Mouse (Mus musculus) heart, embryonic 10.5 days (tissue): ENCODE results near the gene Nsun2. TPM values are rescaled to one million over a fixed set of nuclear protein-coding genes. Genes with fewer than 3 reads are reported as not detected.
"Not testable (repeated sequence)": the region's sequence is repeated elsewhere in the genome, so short reads cannot be mapped to it uniquely, and the experiment has no call there.

ENCODE experiments used
- DNase-seq: peaks from one replicate; pipeline ENCODE4 v3.0.0-alpha.2; 2017; ENCODE audit warnings: low spot score
- H3K27ac ChIP-seq: fragments of 300-500 bp; sonication (generic); 2 replicates; pipeline ENCODE4 v1.5.1; 2016; ENCODE audit warnings: mild to moderate bottlenecking
- H3K27me3 ChIP-seq: fragments of 300-500 bp; sonication (generic); 2 replicates; pipeline ENCODE4 v1.6.1; 2016; ENCODE audit warnings: mild to moderate bottlenecking; ENCODE audit not compliant: poor library complexity, insufficient read depth, severe bottlenecking
- H3K36me3 ChIP-seq: fragments of 300-500 bp; sonication (generic); 2 replicates; pipeline ENCODE4 v1.6.1; 2016; ENCODE audit warnings: mild to moderate bottlenecking, moderate library complexity
- H3K4me1 ChIP-seq: fragments of 300-500 bp; sonication (generic); 2 replicates; pipeline ENCODE4 v1.6.1; 2016; ENCODE audit warnings: mild to moderate bottlenecking
- H3K4me3 ChIP-seq: fragments of 300-500 bp; sonication (generic); 2 replicates; pipeline ENCODE4 v1.5.1; 2016; ENCODE audit warnings: mild to moderate bottlenecking, moderate library complexity
- H3K9me3 ChIP-seq: fragments of 300-500 bp; sonication (generic); 2 replicates; pipeline ENCODE4 v1.6.1; 2016; ENCODE audit warnings: mild to moderate bottlenecking, moderate library complexity
- WGBS: fragments of 180-500 bp; shearing (Covaris S2); methylation state at CpG from one replicate; pipeline ENCODE4 v1.1.7; 2016; 5-methylcytosine and 5-hydroxymethylcytosine counted together
- polyA plus RNA-seq: library from polyadenylated mRNA; unstranded; fragments of >200 nt; fragmentation: Nextera tagmentation; extraction: Ambion mirVana; gene quantifications from 2 replicates; pipeline ENCODE4 v1.2.1, GENCODE M21; 2016

Nsun2 gene
- polyA plus RNA-seq, 1 experiment from 2014 or later = 140 TPM

GRCm38 (mm10) chr13:69562654-69563574 lies 29.4 kb downstream of the Nsun2 start:
- no peak overlapping the region for H3K27ac ChIP-seq

GRCm38 (mm10) chr13:69563905-69564304 lies 30.4 kb downstream of the Nsun2 start:
- peak; percentile 39 for DNase-seq
- Histone ChIP-seq H3K4me1 (peaks cover 25% of the 10 kb centered on the region), H3K4me3 (no peak overlapping the region), H3K27ac (no peak overlapping the region), H3K9me3 (no peaks in the 10 kb centered on the region), H3K36me3 (no peaks in the 10 kb centered on the region), H3K27me3 (no peaks in the 10 kb centered on the region)
- 58% methylated on average over 3 of the region's 3 CpGs for WGBS

More at GRCm38 (mm10) chr13:69562654-69563574, 29.4 kb downstream of the Nsun2 start:
- no peaks in the 10 kb centered on the region for H3K27me3 ChIP-seq
- DNase-seq = peak; percentile 83
- H3K9me3 ChIP-seq = no peaks in the 10 kb centered on the region
- peaks cover 25% of the 10 kb centered on the region for H3K4me1 ChIP-seq
- WGBS = 36% methylated on average over 12 of the region's 12 CpGs
- no peak overlapping the region; the same call in 1 of the 2 replicates for H3K4me3 ChIP-seq
- H3K36me3 ChIP-seq = no peaks in the 10 kb centered on the region

- Histone ChIP-seq H3K36me3 (no peaks in the 10 kb centered on the region), H3K4me3 (no peak overlapping the region), H3K27me3 (no peaks in the 10 kb centered on the region), H3K9me3 (no peaks in the 10 kb centered on the region), H3K4me1 (peaks cover 23% of the 10 kb centered on the region), H3K27ac (no peak overlapping the region)
- no peak for DNase-seq
Observed at GRCm38 (mm10) chr13:69564573-69564972, 31.0 kb downstream of the Nsun2 start.

GRCm38 (mm10) chr13:69565401-69565800 lies 31.9 kb downstream of the Nsun2 start:
- not testable (repeated sequence) for H3K36me3 ChIP-seq, H3K27ac ChIP-seq, H3K9me3 ChIP-seq, H3K4me3 ChIP-seq, H3K27me3 ChIP-seq
- peaks cover 19% of the 10 kb centered on the region for H3K4me1 ChIP-seq
- WGBS = 89% methylated on average over 4 of the region's 4 CpGs
- peak; percentile 61 for DNase-seq

GRCm38 (mm10) chr13:69569201-69569600 lies 35.7 kb downstream of the Nsun2 start:
- Histone ChIP-seq H3K27ac (no peak overlapping the region), H3K36me3 (no peaks in the 10 kb centered on the region), H3K27me3 (no peaks in the 10 kb centered on the region), H3K9me3 (no peaks in the 10 kb centered on the region), H3K4me1 (0 out of 2 replicates have a peak, but pooled peaks cover 1% of the 10 kb centered on the region), H3K4me3 (no peak overlapping the region)
- WGBS = 85% methylated on average over 9 of the region's 9 CpGs
- DNase-seq = no peak

- Histone ChIP-seq H3K36me3 (no peaks in the 10 kb centered on the region), H3K27ac (no peak overlapping the region), H3K27me3 (no peaks in the 10 kb centered on the region; the same call in 1 of the 2 replicates), H3K4me1 (no peaks in the 10 kb centered on the region), H3K4me3 (no peak overlapping the region), H3K9me3 (no peaks in the 10 kb centered on the region)
- WGBS = 87% methylated on average over 3 of the region's 3 CpGs
- no peak for DNase-seq
Observed at GRCm38 (mm10) chr13:69572594-69572993, 39.0 kb downstream of the Nsun2 start.

- WGBS = 58% methylated on average over 11 of the region's 11 CpGs
- H3K4me3 ChIP-seq = no peak overlapping the region
- H3K27me3 ChIP-seq = no peaks in the 10 kb centered on the region; the same call in 1 of the 2 replicates
- H3K4me1 ChIP-seq = no peaks in the 10 kb centered on the region
- H3K9me3 ChIP-seq = no peaks in the 10 kb centered on the region
- H3K27ac ChIP-seq = no peak overlapping the region
- no peak for DNase-seq
- H3K36me3 ChIP-seq = no peaks in the 10 kb centered on the region
Observed at GRCm38 (mm10) chr13:69576676-69577075, 43.1 kb downstream of the Nsun2 start.

- no peaks in the 10 kb centered on the region for H3K36me3 ChIP-seq
- WGBS = 85% methylated on average over 16 of the region's 16 CpGs
- H3K4me3 ChIP-seq = no peak overlapping the region
- DNase-seq = no peak
- no peaks in the 10 kb centered on the region; the same call in 1 of the 2 replicates for H3K27me3 ChIP-seq
- H3K9me3 ChIP-seq = no peaks in the 10 kb centered on the region
- H3K4me1 ChIP-seq = no peaks in the 10 kb centered on the region
- no peak overlapping the region for H3K27ac ChIP-seq
Observed at GRCm38 (mm10) chr13:69577181-69577834, 43.8 kb downstream of the Nsun2 start.

- Histone ChIP-seq H3K36me3 (no peaks in the 10 kb centered on the region), H3K27ac (no peak overlapping the region), H3K4me1 (peaks cover 30% of the 10 kb centered on the region), H3K9me3 (no peaks in the 10 kb centered on the region), H3K27me3 (0 out of 2 replicates have a peak, but pooled peaks cover 3% of the 10 kb centered on the region), H3K4me3 (no peak overlapping the region)
- no peak for DNase-seq
- 84% methylated on average over 6 of the region's 6 CpGs for WGBS
Observed at GRCm38 (mm10) chr13:69582411-69582810, 48.9 kb downstream of the Nsun2 start.

GRCm38 (mm10) chr13:69583591-69583990 lies 50.0 kb downstream of the Nsun2 start:
- 90% methylated on average over 6 of the region's 6 CpGs for WGBS
- Histone ChIP-seq H3K27ac (no peak overlapping the region), H3K4me1 (peaks cover 36% of the 10 kb centered on the region), H3K9me3 (no peaks in the 10 kb centered on the region), H3K27me3 (0 out of 2 replicates have a peak, but pooled peaks cover 3% of the 10 kb centered on the region), H3K36me3 (no peaks in the 10 kb centered on the region), H3K4me3 (no peak overlapping the region)
- no peak for DNase-seq

- 54% methylated on average over 6 of the region's 6 CpGs for WGBS
- no peaks in the 10 kb centered on the region for H3K9me3 ChIP-seq
- H3K27me3 ChIP-seq = 0 out of 2 replicates have a peak, but pooled peaks cover 3% of the 10 kb centered on the region
- H3K36me3 ChIP-seq = no peaks in the 10 kb centered on the region
- H3K4me1 ChIP-seq = peaks cover 43% of the 10 kb centered on the region
- H3K27ac ChIP-seq = no peak overlapping the region
- no peak for DNase-seq
- H3K4me3 ChIP-seq = no peak overlapping the region
Observed at GRCm38 (mm10) chr13:69585828-69586227, 52.3 kb downstream of the Nsun2 start.

GRCm38 (mm10) chr13:69586337-69586736 lies 52.8 kb downstream of the Nsun2 start:
- WGBS = 67% methylated on average over 10 of the region's 10 CpGs
- peaks cover 43% of the 10 kb centered on the region for H3K4me1 ChIP-seq
- H3K27me3 ChIP-seq = 0 out of 2 replicates have a peak, but pooled peaks cover 3% of the 10 kb centered on the region
- no peak overlapping the region for H3K27ac ChIP-seq
- H3K9me3 ChIP-seq = no peaks in the 10 kb centered on the region
- DNase-seq = no peak
- no peak overlapping the region for H3K4me3 ChIP-seq
- no peaks in the 10 kb centered on the region for H3K36me3 ChIP-seq

GRCm38 (mm10) chr13:69587849-69588248 lies 54.3 kb downstream of the Nsun2 start:
- Histone ChIP-seq H3K27ac (no peak overlapping the region), H3K9me3 (no peaks in the 10 kb centered on the region)
- 55% methylated on average over 3 of the region's 3 CpGs for WGBS

More at GRCm38 (mm10) chr13:69587849-69588248, 54.3 kb downstream of the Nsun2 start:
- H3K4me1 ChIP-seq = peaks cover 43% of the 10 kb centered on the region
- DNase-seq = no peak
- no peaks in the 10 kb centered on the region for H3K36me3 ChIP-seq
- 0 out of 2 replicates have a peak, but pooled peaks cover 3% of the 10 kb centered on the region for H3K27me3 ChIP-seq
- H3K4me3 ChIP-seq = no peak overlapping the region
